ENCODE assay signal across 26 mouse cellular contexts in the genomic region with DNA sequence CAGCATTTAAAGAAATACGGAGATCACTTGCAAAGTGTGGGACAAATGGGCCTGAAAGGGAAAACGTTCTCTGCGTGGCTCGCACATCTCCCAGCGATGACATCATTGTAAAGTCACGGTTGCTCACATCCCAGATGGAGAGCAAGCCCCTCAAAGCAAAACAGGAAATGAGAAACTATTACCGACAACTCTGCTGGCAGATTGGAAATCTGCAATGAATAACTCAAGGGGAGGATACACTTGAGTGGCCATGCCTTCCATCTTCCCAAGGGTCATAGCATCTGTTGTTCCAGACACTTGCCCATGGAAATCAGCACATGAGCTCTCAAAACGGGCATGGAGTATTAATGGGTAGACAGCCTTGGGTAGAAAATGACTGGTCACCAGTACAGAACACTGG.
DNase-seq lines count a peak whose midpoint lies in the region; ATAC-seq and TF ChIP-seq lines count a peak whose summit lies in the region.
"Had no signal": no experiment of that assay in that cellular context is flagged by ENCODE, and none has a peak within 500 bp of the region (broad histone marks: within the 10 kb centered on the region; RNA-seq: fewer than 3 reads in every experiment).

No protein-coding gene starts in this region.

- no peak overlapping the region for H3K4me2 ChIP-seq in embryonic facial prominence, embryonic 11.5 days (ENCODE audit: low read depth, low read length)
- H3K4me2 ChIP-seq in kidney, embryonic 15.5 days: peak overlapping the region; percentile 7; the same call in 1 of the 2 replicates
- H3K4me2 ChIP-seq: embryonic facial prominence, embryonic 15.5 days; forebrain, embryonic 12.5 days; heart, embryonic 15.5 days; limb, embryonic 15.5 days; liver, embryonic 13.5 days; stomach, embryonic 15.5 days had no signal

- no peak overlapping the region for H3K27ac ChIP-seq in embryonic facial prominence, embryonic 11.5 days (replicated peaks; ENCODE audit: low read depth, low read length)
- H3K27ac ChIP-seq in embryonic facial prominence, embryonic 10.5 days (replicated peaks): no peak overlapping the region
- peak overlapping the region; percentile 75 for H3K27ac ChIP-seq in kidney, embryonic 15.5 days
- H3K27ac ChIP-seq: embryonic facial prominence, embryonic 15.5 days; forebrain, embryonic 12.5 days; heart, embryonic 15.5 days; limb, embryonic 10.5 days; limb, embryonic 15.5 days; liver, embryonic 13.5 days; macrophage; stomach, embryonic 15.5 days had no signal

- TF ChIP-seq CTCF in Patski (IDR thresholded peaks at IDR 0.05): no peak

- H3K4me3 ChIP-seq in embryonic facial prominence, embryonic 11.5 days (ENCODE audit: low read depth, low read length): no peak overlapping the region
- H3K4me3 ChIP-seq in embryonic facial prominence, embryonic 10.5 days: no peak overlapping the region
- H3K4me3 ChIP-seq in kidney, embryonic 15.5 days (replicated peaks): no peak overlapping the region
- H3K4me3 ChIP-seq: embryonic facial prominence, embryonic 15.5 days; forebrain, embryonic 12.5 days; heart, embryonic 15.5 days; limb, embryonic 10.5 days; limb, embryonic 15.5 days; liver, embryonic 13.5 days; stomach, embryonic 15.5 days had no signal

- no peaks in the 10 kb centered on the region for H3K27me3 ChIP-seq in embryonic facial prominence, embryonic 11.5 days (ENCODE audit: control insufficient read depth, insufficient read depth, low read length)
- no peaks in the 10 kb centered on the region for H3K27me3 ChIP-seq in embryonic facial prominence, embryonic 10.5 days (replicated peaks; ENCODE audit: low read depth, poor library complexity, severe bottlenecking)
- no peaks in the 10 kb centered on the region for H3K27me3 ChIP-seq in Patski
- no peaks in the 10 kb centered on the region for H3K27me3 ChIP-seq in kidney, embryonic 15.5 days
- H3K27me3 ChIP-seq: embryonic facial prominence, embryonic 15.5 days; heart, embryonic 15.5 days; limb, embryonic 15.5 days; liver, embryonic 13.5 days; stomach, embryonic 15.5 days had no signal

- 59% methylated on average over 8 of the region's 8 CpGs for WGBS in embryonic facial prominence, embryonic 11.5 days
- 71% methylated on average over 8 of the region's 8 CpGs for WGBS in embryonic facial prominence, embryonic 10.5 days
- WGBS in kidney, embryonic 15.5 days: 31% methylated on average over 8 of the region's 8 CpGs

- H3K4me1 ChIP-seq in embryonic facial prominence, embryonic 11.5 days (ENCODE audit: control insufficient read depth, insufficient read depth, low read length): no peaks in the 10 kb centered on the region
- peaks cover 8% of the 10 kb centered on the region for H3K4me1 ChIP-seq in embryonic facial prominence, embryonic 10.5 days
- peaks cover 12% of the 10 kb centered on the region; the same call in 1 of the 2 replicates for H3K4me1 ChIP-seq in kidney, embryonic 15.5 days
- H3K4me1 ChIP-seq: embryonic facial prominence, embryonic 15.5 days; forebrain, embryonic 12.5 days; heart, embryonic 15.5 days; limb, embryonic 15.5 days; liver, embryonic 13.5 days; stomach, embryonic 15.5 days had no signal

- ATAC-seq in embryonic facial prominence, embryonic 11.5 days (replicated peaks; ENCODE audit: insufficient number of reproducible peaks, low FRiP score, low TSS enrichment, low read depth): no peak
- peak; percentile 89 for ATAC-seq in Patski
- peak; percentile 91 for ATAC-seq in kidney, embryonic 15.5 days (replicated peaks; ENCODE audit: low FRiP score)
- ATAC-seq: hindbrain, embryonic 16.5 days; lung, postnatal 0 days; midbrain, embryonic 16.5 days had no signal

- H3K9me3 ChIP-seq in embryonic facial prominence, embryonic 11.5 days (replicated peaks; ENCODE audit: control insufficient read depth, low read length): no peaks in the 10 kb centered on the region
- no peaks in the 10 kb centered on the region for H3K9me3 ChIP-seq in embryonic facial prominence, embryonic 10.5 days
- H3K9me3 ChIP-seq in kidney, embryonic 15.5 days (replicated peaks): no peaks in the 10 kb centered on the region
- H3K9me3 ChIP-seq: embryonic facial prominence, embryonic 15.5 days; forebrain, embryonic 12.5 days; heart, embryonic 15.5 days; limb, embryonic 10.5 days; limb, embryonic 15.5 days; liver, embryonic 13.5 days; stomach, embryonic 15.5 days had no signal

- H3K36me3 ChIP-seq in embryonic facial prominence, embryonic 11.5 days (replicated peaks; ENCODE audit: control insufficient read depth, insufficient read depth, low read depth, low read length): no peaks in the 10 kb centered on the region
- H3K36me3 ChIP-seq in embryonic facial prominence, embryonic 10.5 days (replicated peaks): no peaks in the 10 kb centered on the region
- H3K36me3 ChIP-seq in kidney, embryonic 15.5 days: no peaks in the 10 kb centered on the region
- H3K36me3 ChIP-seq: embryonic facial prominence, embryonic 15.5 days; forebrain, embryonic 12.5 days; heart, embryonic 15.5 days; limb, embryonic 10.5 days; limb, embryonic 15.5 days; liver, embryonic 13.5 days; stomach, embryonic 15.5 days had no signal

- DNase-seq in embryonic facial prominence, embryonic 11.5 days (ENCODE audit: low spot score): peak; percentile 45
- DNase-seq in embryonic facial prominence, embryonic 10.5 days (ENCODE audit: low spot score): no peak
- DNase-seq in Patski (ENCODE audit: low read depth, low spot score): peak; percentile 72
- DNase-seq in kidney, postnatal 4 days: peak; percentile 30 to 48
- no peak for DNase-seq in urinary bladder, postnatal 4 days (ENCODE audit: low spot score in 2 of 2)
- DNase-seq in left cerebral cortex, postnatal 36 days (ENCODE audit: low spot score in 2 of 2): no peak
- DNase-seq: adrenal gland, postnatal 36 days; cerebellum, adult 18-20 months; cerebellum, postnatal 14 days; gastrocnemius, postnatal 10 days; liver, embryonic 13.5 days; lung, adult 18-20 months; right cerebral cortex, postnatal 25 days; thymus, adult 18-20 months; thymus, postnatal 25 days had no signal

- POLR2A ChIA-PET in Patski (lab: Charles Lee): no interaction called here

- CTCF ChIA-PET in Patski (lab: Charles Lee): interaction anchor here (1.0 to 1.5 kb wide), 4 partner anchors 10 to 33 kb away, joined by 3 to 6 read pairs (median 4); no protein-coding TSS in a partner anchor

- H3K9ac ChIP-seq in embryonic facial prominence, embryonic 11.5 days (replicated peaks; ENCODE audit: low read length): no peak overlapping the region
- no peak overlapping the region for H3K9ac ChIP-seq in kidney, embryonic 15.5 days
- H3K9ac ChIP-seq: embryonic facial prominence, embryonic 15.5 days; forebrain, embryonic 12.5 days; heart, embryonic 15.5 days; limb, embryonic 15.5 days; liver, embryonic 13.5 days; stomach, embryonic 15.5 days had no signal

- in situ Hi-C loops in Patski (cut with MboI; ENCODE audit: low pct_unique_long_range_greater_than_20kb): no loop called here

- intact Hi-C loops in left cerebral cortex, postnatal 36 days (cut with DNase I): no loop called here

Comparison
In these comparisons a context has a peak if more than half of its experiments do, and no peak if none do; other contexts are left out.
1. DNase-seq: peak in embryonic facial prominence, embryonic 11.5 days (single experiment), Patski (single experiment) and kidney, postnatal 4 days (2 of 2); none in embryonic facial prominence, embryonic 10.5 days (single experiment), urinary bladder, postnatal 4 days (0 of 2) and left cerebral cortex, postnatal 36 days (0 of 2).